ENCODE assay signal across 15 mouse cellular contexts in genomic region chr13:15577133-15577917, GRCm38 (mm10).
DNase-seq lines count a peak whose midpoint lies in the region; ATAC-seq and TF ChIP-seq lines count a peak whose summit lies in the region.
"Had no signal": no experiment of that assay in that cellular context is flagged by ENCODE, and none has a peak within 500 bp of the region (broad histone marks: within the 10 kb centered on the region; RNA-seq: fewer than 3 reads in every experiment).

No protein-coding gene starts in this region.

- H3K27me3 ChIP-seq in forebrain, embryonic 16.5 days (replicated peaks; ENCODE audit: control insufficient read depth, insufficient read depth, low read length) = no peaks in the 10 kb centered on the region
- no peaks in the 10 kb centered on the region for H3K27me3 ChIP-seq in forebrain, embryonic 15.5 days
- no peaks in the 10 kb centered on the region for H3K27me3 ChIP-seq in lung, embryonic 16.5 days (ENCODE audit: control insufficient read depth, insufficient read depth, low read depth, low read length)
- no peaks in the 10 kb centered on the region for H3K27me3 ChIP-seq in embryonic facial prominence, embryonic 15.5 days
- no peaks in the 10 kb centered on the region for H3K27me3 ChIP-seq in midbrain, embryonic 14.5 days (ENCODE audit: control insufficient read depth, insufficient read depth, low read length)

- 0 out of 2 replicates have a peak overlapping the region, but pooled peaks have one; percentile 10 for H3K27ac ChIP-seq in forebrain, embryonic 16.5 days (ENCODE audit: low read length)
- H3K27ac ChIP-seq in forebrain, embryonic 15.5 days (replicated peaks) = no peak overlapping the region
- H3K27ac ChIP-seq in lung, embryonic 16.5 days (ENCODE audit: low read length) = no peak overlapping the region
- H3K27ac ChIP-seq in embryonic facial prominence, embryonic 15.5 days (replicated peaks) = peak overlapping the region; percentile 53; the same call in 1 of the 2 replicates
- peak overlapping the region; percentile 63 for H3K27ac ChIP-seq in midbrain, embryonic 14.5 days (replicated peaks; ENCODE audit: low read depth, low read length)
- H3K27ac ChIP-seq: heart, embryonic 10.5 days; left cerebral cortex, adult 2 months had no signal

- peaks cover 5% of the 10 kb centered on the region; the same call in 1 of the 2 replicates for H3K4me1 ChIP-seq in forebrain, embryonic 16.5 days (replicated peaks; ENCODE audit: control insufficient read depth, insufficient read depth, low read length)
- peaks cover 11% of the 10 kb centered on the region for H3K4me1 ChIP-seq in forebrain, embryonic 15.5 days
- H3K4me1 ChIP-seq in lung, embryonic 16.5 days (replicated peaks; ENCODE audit: control insufficient read depth, insufficient read depth, low read length) = no peaks in the 10 kb centered on the region
- no peaks in the 10 kb centered on the region for H3K4me1 ChIP-seq in lung, adult 2 months (ENCODE audit: control insufficient read depth, insufficient read depth, low read length)
- H3K4me1 ChIP-seq in embryonic facial prominence, embryonic 15.5 days = peaks cover 21% of the 10 kb centered on the region
- peaks cover 13% of the 10 kb centered on the region; the same call in 1 of the 2 replicates for H3K4me1 ChIP-seq in midbrain, embryonic 14.5 days (ENCODE audit: control insufficient read depth, insufficient read depth, low read length)
- H3K4me1 ChIP-seq: heart, embryonic 10.5 days had no signal

- no peaks in the 10 kb centered on the region for H3K36me3 ChIP-seq in forebrain, embryonic 16.5 days (ENCODE audit: control insufficient read depth, insufficient read depth)
- H3K36me3 ChIP-seq in forebrain, embryonic 15.5 days = no peaks in the 10 kb centered on the region
- no peaks in the 10 kb centered on the region for H3K36me3 ChIP-seq in lung, embryonic 16.5 days (ENCODE audit: control insufficient read depth, insufficient read depth, low read length)
- H3K36me3 ChIP-seq in embryonic facial prominence, embryonic 15.5 days = no peaks in the 10 kb centered on the region
- H3K36me3 ChIP-seq in midbrain, embryonic 14.5 days (ENCODE audit: control insufficient read depth, insufficient read depth, low read length) = no peaks in the 10 kb centered on the region
- H3K36me3 ChIP-seq: heart, embryonic 10.5 days had no signal

- DNase-seq in lung, adult 2 months = no peak
- peak; percentile 53 for DNase-seq in midbrain, embryonic 14.5 days
- no peak for DNase-seq in liver
- no peak for DNase-seq in thymus, postnatal 10 days (ENCODE audit: low spot score in 2 of 2)
- DNase-seq: cerebellum, adult 11-12 months; kidney, postnatal 4 days; lung, postnatal 14 days; retina, postnatal 1 day; spleen, adult 18-20 months had no signal

- no peaks in the 10 kb centered on the region for H3K9me3 ChIP-seq in forebrain, embryonic 16.5 days (ENCODE audit: control insufficient read depth, low read length)
- H3K9me3 ChIP-seq in forebrain, embryonic 15.5 days = no peaks in the 10 kb centered on the region
- no peaks in the 10 kb centered on the region for H3K9me3 ChIP-seq in lung, embryonic 16.5 days (ENCODE audit: control insufficient read depth, low read length)
- no peaks in the 10 kb centered on the region for H3K9me3 ChIP-seq in embryonic facial prominence, embryonic 15.5 days (replicated peaks)
- no peaks in the 10 kb centered on the region for H3K9me3 ChIP-seq in midbrain, embryonic 14.5 days (ENCODE audit: control insufficient read depth, low read length)
- H3K9me3 ChIP-seq: heart, embryonic 10.5 days had no signal

- no peak overlapping the region for H3K9ac ChIP-seq in forebrain, embryonic 16.5 days (replicated peaks; ENCODE audit: low read depth, low read length)
- no peak overlapping the region for H3K9ac ChIP-seq in forebrain, embryonic 15.5 days (replicated peaks)
- no peak overlapping the region for H3K9ac ChIP-seq in lung, embryonic 16.5 days (ENCODE audit: low read length)
- H3K9ac ChIP-seq in embryonic facial prominence, embryonic 15.5 days = no peak overlapping the region
- H3K9ac ChIP-seq in midbrain, embryonic 14.5 days (replicated peaks; ENCODE audit: low read length) = no peak overlapping the region

- TF ChIP-seq CTCF in lung, adult 2 months (IDR thresholded peaks at IDR 0.05; ENCODE audit: insufficient read depth, low read length) = no peak

- WGBS in forebrain, embryonic 16.5 days = 46% methylated on average over 8 of the region's 8 CpGs
- 44% methylated on average over 8 of the region's 8 CpGs for WGBS in forebrain, embryonic 15.5 days
- 52% methylated on average over 8 of the region's 8 CpGs for WGBS in lung, embryonic 16.5 days
- WGBS in lung, adult 2 months = 68% methylated on average over 8 of the region's 8 CpGs
- 31% methylated on average over 8 of the region's 8 CpGs for WGBS in embryonic facial prominence, embryonic 15.5 days
- WGBS in midbrain, embryonic 14.5 days = 52% methylated on average over 8 of the region's 8 CpGs

- H3K4me2 ChIP-seq in forebrain, embryonic 16.5 days (ENCODE audit: low read length) = no peak overlapping the region
- H3K4me2 ChIP-seq in forebrain, embryonic 15.5 days (replicated peaks) = no peak overlapping the region
- no peak overlapping the region for H3K4me2 ChIP-seq in lung, embryonic 16.5 days (ENCODE audit: low read depth, low read length)
- no peak overlapping the region for H3K4me2 ChIP-seq in embryonic facial prominence, embryonic 15.5 days (replicated peaks)
- no peak overlapping the region for H3K4me2 ChIP-seq in midbrain, embryonic 14.5 days (ENCODE audit: low read length)

- no peak for ATAC-seq in forebrain, embryonic 16.5 days
- no peak for ATAC-seq in forebrain, embryonic 15.5 days (replicated peaks)
- ATAC-seq in lung, embryonic 16.5 days (ENCODE audit: low read depth) = peak; percentile 85
- ATAC-seq in embryonic facial prominence, embryonic 15.5 days (ENCODE audit: insufficient number of reproducible peaks, low FRiP score, low TSS enrichment, low read depth) = no peak
- no peak for ATAC-seq in midbrain, embryonic 14.5 days (ENCODE audit: low FRiP score, low TSS enrichment)

- no peak for TF ChIP-seq POLR2A in lung, adult 2 months (IDR thresholded peaks at IDR 0.05; ENCODE audit: borderline replicate concordance, extremely low read depth, low read depth, low read length)

- H3K4me3 ChIP-seq in forebrain, embryonic 16.5 days (replicated peaks; ENCODE audit: low read length) = no peak overlapping the region
- H3K4me3 ChIP-seq in forebrain, embryonic 15.5 days = no peak overlapping the region
- H3K4me3 ChIP-seq in lung, embryonic 16.5 days (ENCODE audit: low read length) = no peak overlapping the region
- H3K4me3 ChIP-seq in lung, adult 2 months (replicated peaks; ENCODE audit: extremely low read depth, low read depth, low read length) = no peak overlapping the region
- no peak overlapping the region for H3K4me3 ChIP-seq in embryonic facial prominence, embryonic 15.5 days (replicated peaks)
- H3K4me3 ChIP-seq in midbrain, embryonic 14.5 days (replicated peaks; ENCODE audit: low read depth, low read length) = no peak overlapping the region
- H3K4me3 ChIP-seq: heart, embryonic 10.5 days; left cerebral cortex, adult 2 months had no signal

Comparison
In these comparisons a context has a peak if more than half of its experiments do, and no peak if none do; other contexts are left out.
1. H3K27ac ChIP-seq: peak in forebrain, embryonic 16.5 days (single experiment), embryonic facial prominence, embryonic 15.5 days (single experiment) and midbrain, embryonic 14.5 days (single experiment); none in forebrain, embryonic 15.5 days (single experiment) and lung, embryonic 16.5 days (single experiment).